Mouse (Mus musculus) G1E (cell line): ENCODE measurements at regions not wholly inside any gene's neighbourhood (a gene's known extent, or its start where the extent isn't known, plus 50 kb on each side); places are given as distances from the start of the nearest gene placed in this dataset.

Experiments used
- ATAC-seq: 2 replicates; pipeline ENCODE4 v1.8.0; 2016; ENCODE audit warnings: mild to moderate bottlenecking; ENCODE audit not compliant: insufficient number of reproducible peaks, poor library complexity, low FRiP score, severe bottlenecking; ENCODE audit errors: extremely low read depth
- DNase-seq: peaks from one replicate; pipeline ENCODE4 v3.0.0; 2012; ENCODE audit warnings: low spot score
- H3K27me3 ChIP-seq: 2 replicates; pipeline ENCODE4 v1.6.1; 2012; ENCODE audit warnings: mild to moderate bottlenecking, low read length, inconsistent platforms; ENCODE audit not compliant: insufficient read depth
- H3K36me3 ChIP-seq: replicated peaks from 2 replicates; pipeline ENCODE3; 2012; ENCODE audit warnings: mild to moderate bottlenecking, inconsistent platforms
- H3K4me1 ChIP-seq: 2 replicates; pipeline ENCODE4 v1.6.1; 2012; ENCODE audit warnings: low read depth, low read length, inconsistent platforms, mixed read lengths; ENCODE audit not compliant: insufficient read depth
- H3K4me3 ChIP-seq: 2 replicates; pipeline ENCODE4 v1.5.1; 2012; ENCODE audit warnings: low read depth, mild to moderate bottlenecking, inconsistent platforms, low read length, moderate library complexity, mixed read lengths
- H3K9me3 ChIP-seq: replicated peaks from 2 replicates; pipeline ENCODE4 v1.6.1; 2012; ENCODE audit warnings: inconsistent platforms
- CTCF ChIP-seq: IDR thresholded peaks from 2 replicates; pipeline ENCODE4 v1.5.1; 2012; ENCODE audit warnings: low read depth, low read length, inconsistent platforms, mixed read lengths
- GATA1 ChIP-seq: IDR thresholded peaks from 2 replicates; pipeline ENCODE4 v1.6.1; 2012; ENCODE audit warnings: borderline replicate concordance, low read length, inconsistent platforms, mixed read lengths
- GATA2 ChIP-seq: IDR thresholded peaks from 2 replicates; pipeline ENCODE4 v1.6.1; 2012; ENCODE audit warnings: low read depth, low read length, inconsistent platforms, borderline replicate concordance
- POLR2AphosphoS5 ChIP-seq: IDR thresholded peaks from 2 replicates; pipeline ENCODE4 v1.6.1; 2012; ENCODE audit warnings: low read depth, low read length, inconsistent platforms; ENCODE audit not compliant: insufficient replicate concordance
- TAL1 ChIP-seq: conservative IDR thresholded peaks from 2 replicates; pipeline ENCODE4 v1.6.1; 2012; ENCODE audit warnings: low read depth, low read length, inconsistent platforms, mixed read lengths

DNA sequence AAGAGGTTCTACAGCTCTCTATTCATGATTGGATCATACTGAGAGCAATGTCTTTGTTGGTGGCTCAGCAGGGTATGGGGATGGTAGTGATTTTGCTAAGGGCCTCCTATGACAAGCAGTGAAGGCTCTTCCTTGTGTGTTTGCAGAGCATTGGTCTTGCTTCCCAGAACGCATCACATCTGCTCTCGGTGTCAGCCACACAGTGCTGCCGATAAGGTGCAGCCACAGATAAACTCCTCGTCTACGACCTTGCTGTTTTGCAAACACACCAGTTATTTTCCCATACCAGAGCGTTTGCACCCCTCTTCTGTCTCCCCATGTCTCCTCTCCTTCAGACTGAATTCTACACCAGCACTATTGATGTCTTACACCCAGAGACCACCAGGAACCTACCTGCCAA is 68.4 kb upstream of the Thpo start:
- no peak overlapping the region for H3K4me3 ChIP-seq
- H3K36me3 ChIP-seq: no peaks in the 10 kb centered on the region
- peaks cover 7% of the 10 kb centered on the region; the same call in 1 of the 2 replicates for H3K27me3 ChIP-seq
- DNase-seq (no peak), ATAC-seq (no peak)
- no peak for TF ChIP-seq POLR2AphosphoS5
- TF ChIP-seq TAL1: no peak
- TF ChIP-seq CTCF: no peak
- no peak for TF ChIP-seq GATA1
- no peak for TF ChIP-seq GATA2
- H3K4me1 ChIP-seq: peaks cover 10% of the 10 kb centered on the region
- H3K9me3 ChIP-seq: no peaks in the 10 kb centered on the region

DNA sequence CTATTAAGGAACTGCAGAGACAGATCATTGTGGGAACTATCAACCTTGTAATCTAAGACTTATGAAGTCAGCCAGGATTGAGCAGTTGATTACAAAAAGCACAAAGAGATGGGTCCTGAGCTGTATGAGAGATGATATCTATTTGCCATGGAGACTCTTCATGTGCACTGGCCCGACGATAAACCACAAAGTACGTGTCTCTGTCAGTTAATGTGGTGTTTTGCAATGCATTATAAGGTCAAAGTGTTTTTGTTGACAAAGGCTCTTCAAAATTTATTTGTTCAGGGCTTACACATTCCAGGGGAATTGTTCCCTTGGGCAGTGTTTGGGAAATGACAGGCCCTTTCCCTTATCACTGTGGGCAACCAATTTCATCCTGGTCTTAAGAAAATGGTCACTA is 65.7 kb upstream of the Thpo start:
- TF ChIP-seq CTCF (no peak), GATA2 (no peak), GATA1 (no peak), POLR2AphosphoS5 (no peak), TAL1 (no peak)
- Histone ChIP-seq H3K36me3 (no peaks in the 10 kb centered on the region), H3K4me3 (no peak overlapping the region), H3K4me1 (peaks cover 6% of the 10 kb centered on the region), H3K9me3 (no peaks in the 10 kb centered on the region), H3K27me3 (peaks cover 5% of the 10 kb centered on the region)
- DNase-seq: no peak
- no peak for ATAC-seq

DNA sequence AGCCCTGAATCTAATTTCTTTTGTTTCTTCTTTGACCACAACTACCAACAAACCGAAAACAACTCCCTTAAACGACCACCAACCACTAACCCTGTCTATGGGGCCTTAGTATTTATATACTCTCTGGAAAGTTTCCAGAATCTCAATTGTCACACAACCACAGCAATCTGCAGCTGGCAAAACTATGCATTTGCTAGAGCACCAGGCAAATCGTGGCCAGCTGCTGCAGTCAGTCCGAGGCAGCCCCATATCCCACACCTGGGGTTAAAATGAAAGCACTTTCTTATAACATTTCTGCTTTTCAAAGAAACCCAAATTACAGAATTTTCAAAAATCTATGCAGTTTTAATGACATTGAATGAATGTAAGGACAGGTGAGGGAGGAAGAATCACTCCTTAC is 63.8 kb upstream of the Thpo start:
- no peak for ATAC-seq
- no peaks in the 10 kb centered on the region for H3K4me1 ChIP-seq

DNA sequence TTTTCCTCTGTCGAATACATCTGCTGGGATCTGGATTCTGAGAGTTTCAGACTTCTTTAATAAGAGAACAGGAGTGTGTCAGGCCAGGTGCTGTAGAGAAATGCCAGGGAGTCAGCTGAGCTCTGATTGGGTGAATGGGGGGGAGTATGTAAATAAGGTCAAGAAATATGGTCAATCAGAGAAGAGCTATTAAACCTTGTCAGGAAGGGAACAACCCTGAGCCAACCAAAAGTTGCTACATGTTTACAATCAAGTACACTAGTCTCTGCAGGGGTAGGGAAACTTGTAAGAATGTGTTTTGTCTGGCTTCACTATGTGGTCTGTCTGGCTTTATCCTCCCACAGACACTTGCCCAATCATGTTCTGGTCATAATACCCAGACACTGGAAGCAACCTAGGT is 60.4 kb upstream of the Thpo start:
- no peak for DNase-seq
- ATAC-seq: no peak
- TF ChIP-seq POLR2AphosphoS5 (no peak), GATA2 (no peak), TAL1 (no peak), CTCF (no peak), GATA1 (no peak)
- H3K9me3 ChIP-seq: no peaks in the 10 kb centered on the region
- no peaks in the 10 kb centered on the region for H3K4me1 ChIP-seq
- H3K36me3 ChIP-seq: no peaks in the 10 kb centered on the region
- no peak overlapping the region for H3K4me3 ChIP-seq
- H3K27me3 ChIP-seq: peaks cover 15% of the 10 kb centered on the region

More for the DNA sequence above, 63.8 kb upstream of the Thpo start:
- peaks cover 8% of the 10 kb centered on the region for H3K27me3 ChIP-seq
- H3K4me3 ChIP-seq: no peak overlapping the region
- H3K36me3 ChIP-seq: no peaks in the 10 kb centered on the region
- no peaks in the 10 kb centered on the region for H3K9me3 ChIP-seq
- no peak for TF ChIP-seq GATA2
- TF ChIP-seq CTCF: no peak
- TF ChIP-seq POLR2AphosphoS5: no peak
- no peak for TF ChIP-seq TAL1
- no peak for TF ChIP-seq GATA1
- no peak for DNase-seq
